Mouse (Mus musculus): ENCODE data around the gene Psen2. TPM values are rescaled to one million over a fixed set of nuclear protein-coding genes. Genes with fewer than 3 reads are reported as not detected.

Gene Psen2
- polyA plus RNA-seq, 1 experiment from 2014 or later = 37.0 TPM

DNA sequence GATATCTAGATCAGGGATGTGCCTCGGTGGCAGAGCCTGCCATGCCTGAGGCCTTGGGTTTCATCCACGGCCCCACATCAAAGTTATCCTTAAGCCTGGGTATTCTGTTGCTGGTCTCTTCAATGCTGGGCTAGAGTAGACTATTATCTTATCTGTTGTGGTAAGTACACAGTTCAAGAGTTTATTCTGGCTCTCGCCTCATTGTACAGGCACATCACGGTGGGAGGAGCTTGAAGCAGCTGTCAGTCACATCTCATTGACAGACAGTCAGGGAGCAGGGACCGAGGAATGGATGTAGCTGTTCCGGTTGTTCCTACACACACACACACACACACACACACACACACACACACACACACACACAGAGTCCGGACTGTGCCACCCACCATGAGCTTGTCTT lies 15.3 kb downstream of the Psen2 start:
- Histone ChIP-seq H3K4me3 (ENCODE audit: low read depth, low read length) (no peak overlapping the region), H3K9me3 (replicated peaks; ENCODE audit: control insufficient read depth, low read length) (no peaks in the 10 kb centered on the region), H3K27ac (ENCODE audit: low read length) (peak overlapping the region; percentile 35), H3K27me3 (ENCODE audit: control insufficient read depth, insufficient read depth, low read depth, low read length) (no peaks in the 10 kb centered on the region), H3K9ac (ENCODE audit: low read depth, low read length) (no peak overlapping the region), H3K4me1 (ENCODE audit: control insufficient read depth, low read depth, low read length) (peaks cover 54% of the 10 kb centered on the region), H3K4me2 (ENCODE audit: low read depth, low read length) (peak overlapping the region; percentile 4; the same call in 1 of the 2 replicates), H3K36me3 (ENCODE audit: control insufficient read depth, insufficient read depth) (peaks cover 5% of the 10 kb centered on the region; the same call in 1 of the 2 replicates)
- ATAC-seq (ENCODE audit: low read depth) = peak; percentile 64
- 11% methylated on average over 7 of the region's 7 CpGs for WGBS (ENCODE audit: insufficient replicate concordance)

- 74% methylated on average over 13 of the region's 13 CpGs for WGBS (ENCODE audit: insufficient replicate concordance)
- Histone ChIP-seq H3K9me3 (replicated peaks; ENCODE audit: control insufficient read depth, low read length) (no peaks in the 10 kb centered on the region), H3K9ac (ENCODE audit: low read depth, low read length) (no peak overlapping the region), H3K4me3 (ENCODE audit: low read depth, low read length) (no peak overlapping the region), H3K4me1 (ENCODE audit: control insufficient read depth, low read depth, low read length) (peaks cover 39% of the 10 kb centered on the region), H3K27me3 (ENCODE audit: control insufficient read depth, insufficient read depth, low read depth, low read length) (no peaks in the 10 kb centered on the region), H3K36me3 (ENCODE audit: control insufficient read depth, insufficient read depth) (peaks cover 5% of the 10 kb centered on the region; the same call in 1 of the 2 replicates), H3K4me2 (ENCODE audit: low read depth, low read length) (no peak overlapping the region), H3K27ac (ENCODE audit: low read length) (peak overlapping the region; percentile 72)
- ATAC-seq (ENCODE audit: low read depth) = peak; percentile 56
These were observed 17.3 kb downstream of the Psen2 start for GRCm38 (mm10) chr1:180245741-180246507.

- Histone ChIP-seq H3K4me3 (ENCODE audit: low read depth, low read length) (no peak overlapping the region), H3K27me3 (ENCODE audit: control insufficient read depth, insufficient read depth, low read depth, low read length) (no peaks in the 10 kb centered on the region), H3K4me1 (ENCODE audit: control insufficient read depth, low read depth, low read length) (peaks cover 3% of the 10 kb centered on the region), H3K36me3 (ENCODE audit: control insufficient read depth, insufficient read depth) (no peaks in the 10 kb centered on the region; the same call in 1 of the 2 replicates), H3K4me2 (ENCODE audit: low read depth, low read length) (no peak overlapping the region), H3K9me3 (replicated peaks; ENCODE audit: control insufficient read depth, low read length) (no peaks in the 10 kb centered on the region), H3K9ac (ENCODE audit: low read depth, low read length) (no peak overlapping the region), H3K27ac (ENCODE audit: low read length) (no peak overlapping the region)
- 72% methylated on average over 3 of the region's 3 CpGs for WGBS (ENCODE audit: insufficient replicate concordance)
- no peak for ATAC-seq (ENCODE audit: low read depth)
These were observed 31.5 kb downstream of the Psen2 start for GRCm38 (mm10) chr1:180231729-180232128.

DNA sequence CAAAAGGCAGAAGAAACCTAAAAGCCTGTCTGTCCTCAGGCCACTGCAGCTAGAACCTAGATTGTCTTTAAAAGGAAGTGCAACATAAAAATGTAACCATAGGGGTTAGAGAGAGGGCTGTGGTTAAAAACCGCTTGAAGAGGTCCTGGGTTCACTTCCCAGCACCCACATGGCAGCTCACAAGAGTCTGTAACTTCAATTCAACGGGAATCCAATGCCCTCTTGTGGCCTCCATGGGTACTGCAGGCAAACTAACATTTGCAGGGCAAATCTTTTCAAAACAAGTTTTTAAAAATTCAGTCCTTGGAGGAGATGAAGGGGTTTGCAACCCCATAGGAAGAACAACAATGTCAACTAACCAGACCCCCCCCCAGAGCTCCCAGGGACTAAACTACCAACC lies 32.7 kb downstream of the Psen2 start:
- Histone ChIP-seq H3K27me3 (ENCODE audit: control insufficient read depth, insufficient read depth, low read depth, low read length) (no peaks in the 10 kb centered on the region), H3K36me3 (ENCODE audit: control insufficient read depth, insufficient read depth) (no peaks in the 10 kb centered on the region; the same call in 1 of the 2 replicates), H3K4me3 (ENCODE audit: low read depth, low read length) (no peak overlapping the region), H3K9ac (ENCODE audit: low read depth, low read length) (no peak overlapping the region), H3K9me3 (replicated peaks; ENCODE audit: control insufficient read depth, low read length) (no peaks in the 10 kb centered on the region), H3K4me2 (ENCODE audit: low read depth, low read length) (no peak overlapping the region), H3K27ac (ENCODE audit: low read length) (no peak overlapping the region), H3K4me1 (ENCODE audit: control insufficient read depth, low read depth, low read length) (peaks cover 12% of the 10 kb centered on the region)
- 15% methylated on average over 2 of the region's 2 CpGs for WGBS (ENCODE audit: insufficient replicate concordance)
- ATAC-seq (ENCODE audit: low read depth) = no peak

GRCm38 (mm10) chr1:180229906-180230305 lies 33.3 kb downstream of the Psen2 start:
- no peak for ATAC-seq (ENCODE audit: low read depth)
- H3K4me1 ChIP-seq (ENCODE audit: control insufficient read depth, low read depth, low read length) = peaks cover 17% of the 10 kb centered on the region
- no peak overlapping the region for H3K4me3 ChIP-seq (ENCODE audit: low read depth, low read length)
- WGBS (ENCODE audit: insufficient replicate concordance) = 65% methylated on average over 7 of the region's 7 CpGs
- H3K27me3 ChIP-seq (ENCODE audit: control insufficient read depth, insufficient read depth, low read depth, low read length) = no peaks in the 10 kb centered on the region
- no peaks in the 10 kb centered on the region; the same call in 1 of the 2 replicates for H3K36me3 ChIP-seq (ENCODE audit: control insufficient read depth, insufficient read depth)
- no peak overlapping the region for H3K4me2 ChIP-seq (ENCODE audit: low read depth, low read length)
- no peak overlapping the region for H3K27ac ChIP-seq (ENCODE audit: low read length)
- no peak overlapping the region for H3K9ac ChIP-seq (ENCODE audit: low read depth, low read length)
- H3K9me3 ChIP-seq (replicated peaks; ENCODE audit: control insufficient read depth, low read length) = no peaks in the 10 kb centered on the region

- 58% methylated on average over 12 of the region's 12 CpGs for WGBS (ENCODE audit: insufficient replicate concordance)
- H3K4me2 ChIP-seq (ENCODE audit: low read depth, low read length) = no peak overlapping the region
- ATAC-seq (ENCODE audit: low read depth) = no peak
- peaks cover 17% of the 10 kb centered on the region for H3K4me1 ChIP-seq (ENCODE audit: control insufficient read depth, low read depth, low read length)
- H3K27me3 ChIP-seq (ENCODE audit: control insufficient read depth, insufficient read depth, low read depth, low read length) = no peaks in the 10 kb centered on the region
- no peak overlapping the region for H3K4me3 ChIP-seq (ENCODE audit: low read depth, low read length)
- H3K36me3 ChIP-seq (ENCODE audit: control insufficient read depth, insufficient read depth) = no peaks in the 10 kb centered on the region; the same call in 1 of the 2 replicates
- H3K9ac ChIP-seq (ENCODE audit: low read depth, low read length) = no peak overlapping the region
- H3K9me3 ChIP-seq (replicated peaks; ENCODE audit: control insufficient read depth, low read length) = no peaks in the 10 kb centered on the region
- H3K27ac ChIP-seq (ENCODE audit: low read length) = no peak overlapping the region
These were observed 34.4 kb downstream of the Psen2 start for GRCm38 (mm10) chr1:180228854-180229253.

GRCm38 (mm10) chr1:180226766-180227165 lies 36.5 kb downstream of the Psen2 start:
- peak overlapping the region; percentile 79 for H3K4me2 ChIP-seq (ENCODE audit: low read depth, low read length)
- H3K27me3 ChIP-seq (ENCODE audit: control insufficient read depth, insufficient read depth, low read depth, low read length) = no peaks in the 10 kb centered on the region
- peak overlapping the region; percentile 87 for H3K27ac ChIP-seq (ENCODE audit: low read length)
- H3K4me1 ChIP-seq (ENCODE audit: control insufficient read depth, low read depth, low read length) = peaks cover 17% of the 10 kb centered on the region
- H3K9me3 ChIP-seq (replicated peaks; ENCODE audit: control insufficient read depth, low read length) = no peaks in the 10 kb centered on the region
- ATAC-seq (ENCODE audit: low read depth) = no peak
- WGBS (ENCODE audit: insufficient replicate concordance) = 73% methylated on average over 3 of the region's 3 CpGs
- H3K9ac ChIP-seq (ENCODE audit: low read depth, low read length) = no peak overlapping the region
- H3K36me3 ChIP-seq (ENCODE audit: control insufficient read depth, insufficient read depth) = no peaks in the 10 kb centered on the region
- peak overlapping the region; percentile 69 for H3K4me3 ChIP-seq (ENCODE audit: low read depth, low read length)

GRCm38 (mm10) chr1:180226221-180226713 lies 37.0 kb downstream of the Psen2 start:
- Histone ChIP-seq H3K9ac (ENCODE audit: low read depth, low read length) (peak overlapping the region; percentile 63), H3K4me2 (ENCODE audit: low read depth, low read length) (peak overlapping the region; percentile 79), H3K9me3 (replicated peaks; ENCODE audit: control insufficient read depth, low read length) (no peaks in the 10 kb centered on the region), H3K27ac (ENCODE audit: low read length) (peak overlapping the region; percentile 87), H3K4me1 (ENCODE audit: control insufficient read depth, low read depth, low read length) (peaks cover 17% of the 10 kb centered on the region), H3K4me3 (ENCODE audit: low read depth, low read length) (peak overlapping the region; percentile 69), H3K27me3 (ENCODE audit: control insufficient read depth, insufficient read depth, low read depth, low read length) (no peaks in the 10 kb centered on the region), H3K36me3 (ENCODE audit: control insufficient read depth, insufficient read depth) (no peaks in the 10 kb centered on the region)
- WGBS (ENCODE audit: insufficient replicate concordance) = 6% methylated on average over 12 of the region's 12 CpGs
- peak; percentile 77 for ATAC-seq (ENCODE audit: low read depth)
